Mouse (Mus musculus) spleen, postnatal 4 days (tissue): ENCODE measurements around the gene Sun2.

Experiments
- DNase-seq, 2 experiments: peaks; one replicate each; pipeline ENCODE4 v3.0.0; 2022; ENCODE audit warnings: low spot score in 2 of 2

Gene Sun2

GRCm38 (mm10) chr15:79741921-79742705 lies at the start of gene Sun2:
TSS of gene Sun2 (minus strand) at chr15:79742536.
- peak; percentile 94 to 97 for DNase-seq

DNA sequence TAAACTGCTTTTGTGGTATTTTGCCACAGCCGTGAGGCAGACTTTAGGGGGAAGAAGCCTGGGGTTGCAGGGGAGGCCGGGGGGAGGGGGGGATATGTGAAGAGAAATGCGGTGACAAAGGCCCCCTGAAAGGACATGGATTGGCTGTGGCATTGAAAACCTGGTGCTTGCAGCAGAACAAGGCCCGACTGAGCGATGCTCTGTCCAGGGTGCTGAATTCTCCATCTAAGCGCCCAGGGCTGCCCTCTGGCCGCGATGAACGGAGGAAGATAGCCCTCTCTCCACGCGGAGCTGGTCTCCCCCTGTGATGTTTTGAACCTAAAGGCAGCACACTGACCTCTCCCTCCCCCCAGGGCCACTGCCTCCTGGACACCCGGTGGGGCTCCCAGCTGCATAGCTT lies 49.2 kb upstream of the Sun2 start:
- DNase-seq: peak; percentile 40 to 83

- DNase-seq: no peak
These were observed 48.6 kb upstream of the Sun2 start for GRCm38 (mm10) chr15:79790905-79791304.

- no peak for DNase-seq
These were observed 47.8 kb upstream of the Sun2 start for GRCm38 (mm10) chr15:79790111-79790510.

DNA sequence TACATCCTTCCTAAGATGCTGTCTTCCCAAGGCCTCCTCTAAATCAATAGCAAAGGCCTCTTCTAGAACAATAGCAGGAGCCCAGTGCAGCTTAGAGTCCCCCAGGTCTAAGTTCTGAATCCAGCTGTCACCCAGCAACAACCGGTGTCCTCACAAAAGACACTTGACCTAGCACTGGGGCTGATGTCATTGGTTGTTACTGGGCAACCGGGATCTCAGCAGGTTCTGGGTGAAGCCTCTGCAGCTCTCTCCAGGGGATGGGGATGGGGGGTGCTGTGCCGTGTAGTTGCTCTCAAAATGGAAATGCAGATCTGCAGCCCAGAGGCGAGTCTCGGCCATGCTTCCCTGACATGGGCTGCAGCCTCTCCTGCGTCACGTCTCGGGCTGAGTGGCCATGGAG lies 45.5 kb upstream of the Sun2 start:
- DNase-seq: no peak

DNA sequence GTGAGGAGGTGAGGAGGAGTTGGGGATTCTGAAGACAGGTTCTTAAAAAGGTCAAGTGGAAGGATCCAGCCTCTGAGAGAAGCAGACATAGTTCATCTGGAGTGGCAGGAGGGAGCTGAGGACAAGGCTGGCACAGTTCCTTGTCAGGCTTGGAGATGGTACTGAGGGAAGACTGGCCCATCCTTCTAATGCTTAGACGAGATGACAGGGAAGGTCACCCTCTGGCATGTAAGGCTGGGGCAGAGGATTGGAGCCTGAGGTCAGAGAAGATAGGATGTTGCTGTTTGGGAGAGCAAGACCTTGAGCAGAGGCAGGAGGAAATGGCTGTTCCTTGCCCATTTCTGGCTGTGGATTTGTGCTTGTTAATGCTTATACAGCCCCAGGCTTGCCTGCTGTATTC lies 42.7 kb upstream of the Sun2 start:
- no peak for DNase-seq

DNA sequence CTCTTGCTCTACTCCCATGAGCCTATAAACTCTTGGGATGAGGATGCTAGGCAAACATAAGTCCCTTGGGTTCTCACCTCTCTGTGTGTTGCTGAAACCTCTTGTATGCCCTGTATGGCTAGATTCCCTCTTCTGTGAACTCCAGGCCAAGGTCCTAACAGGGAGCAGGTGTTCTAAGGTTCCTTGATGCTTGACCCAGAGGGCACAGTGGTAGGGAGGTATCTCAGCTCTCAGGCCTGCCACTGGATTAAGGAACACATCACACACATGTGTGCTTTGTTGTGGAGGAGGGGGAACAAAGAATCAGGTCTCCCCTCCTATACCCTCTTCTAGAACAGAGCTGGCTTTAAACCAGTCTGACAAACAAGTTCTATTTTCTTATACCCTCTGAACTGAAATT lies 35.4 kb upstream of the Sun2 start, which contains the start of gene Dnal4:
Dnal4 (minus strand) TSS at position 101 of the 400 bp plus-strand sequence.
- DNase-seq: no peak

DNA sequence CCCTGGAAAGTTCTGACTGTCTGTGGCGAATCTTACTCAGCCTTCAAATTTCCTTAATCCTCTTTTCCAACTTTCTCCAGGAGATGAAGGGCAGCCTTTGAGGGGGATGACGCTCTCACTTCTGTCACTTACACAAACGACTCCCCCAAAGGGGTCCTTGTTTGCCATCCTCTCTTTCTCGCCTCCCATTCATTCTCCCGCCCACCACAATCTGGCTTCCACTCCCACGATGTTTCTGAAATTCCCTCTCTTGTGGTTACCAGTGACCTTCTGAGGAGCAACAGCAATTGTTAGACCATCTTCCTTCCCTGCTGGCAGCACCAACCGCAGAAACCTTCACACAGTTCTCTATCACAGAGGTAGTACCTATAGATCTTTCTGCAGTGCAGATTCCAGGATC lies 33.3 kb upstream of the Sun2 start:
- no peak for DNase-seq

GRCm38 (mm10) chr15:79774117-79775027 lies 32.0 kb upstream of the Sun2 start:
- peak; percentile 95 to 96 for DNase-seq

DNA sequence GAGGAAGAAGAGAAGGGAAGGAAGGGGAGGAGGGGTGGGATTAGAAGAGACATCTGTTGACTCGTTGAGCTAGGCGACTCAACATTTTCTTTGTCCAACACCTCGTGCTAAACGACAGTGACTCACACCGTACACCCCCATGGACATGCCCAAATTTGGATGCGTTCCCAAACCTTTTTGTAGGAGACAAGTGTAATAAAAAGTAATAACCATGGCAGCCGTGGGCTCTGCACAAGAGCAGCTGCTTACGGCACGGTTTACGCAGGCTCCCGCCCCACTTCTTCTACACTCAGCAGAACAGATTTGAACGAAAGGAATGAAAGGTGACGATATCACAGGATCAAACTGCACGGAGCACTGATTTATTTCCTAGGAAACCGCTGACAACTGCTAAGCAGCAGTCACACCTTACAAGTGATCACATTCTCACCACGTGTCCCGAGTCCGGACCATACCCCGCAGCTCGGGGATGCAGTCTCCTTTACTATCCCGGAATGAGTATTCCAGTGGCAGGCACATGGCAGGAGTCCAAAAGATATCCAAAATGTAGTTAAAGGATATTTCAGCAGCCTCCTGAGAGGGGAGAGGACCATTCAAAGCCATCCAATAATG lies 28.4 kb upstream of the Sun2 start:
- no peak for DNase-seq

- no peak for DNase-seq
These were observed 26.0 kb upstream of the Sun2 start for GRCm38 (mm10) chr15:79768302-79768701.

DNA sequence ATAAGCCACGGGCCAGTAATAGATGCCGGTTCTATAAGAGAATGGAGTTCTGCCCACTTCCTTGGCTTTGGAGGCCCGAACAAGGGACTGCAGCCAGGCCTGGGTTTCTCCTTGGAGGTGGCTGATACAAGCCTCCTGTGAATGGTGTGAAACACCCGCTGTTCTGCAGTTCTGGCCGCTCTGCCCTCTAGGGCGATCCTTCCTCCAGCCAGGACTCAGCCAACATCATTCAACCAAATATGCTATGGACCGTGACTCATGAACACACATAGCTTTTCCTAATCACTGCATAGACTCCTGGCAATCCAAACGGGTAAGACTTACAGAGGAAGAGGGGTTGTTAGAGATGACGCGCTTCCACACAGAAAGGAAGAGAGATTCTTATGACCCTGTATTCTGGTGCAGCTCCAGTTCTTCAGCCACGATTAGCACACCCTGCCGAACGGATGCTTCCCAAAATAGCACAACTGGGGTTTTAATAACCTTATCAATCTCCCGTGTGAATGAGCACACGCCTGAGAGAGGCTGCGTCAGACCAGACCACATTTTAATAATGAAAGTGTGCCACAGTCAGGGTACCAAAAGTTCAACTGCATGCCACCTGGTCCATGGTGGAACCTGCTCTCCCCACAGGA lies 25.1 kb upstream of the Sun2 start:
- DNase-seq: no peak

DNA sequence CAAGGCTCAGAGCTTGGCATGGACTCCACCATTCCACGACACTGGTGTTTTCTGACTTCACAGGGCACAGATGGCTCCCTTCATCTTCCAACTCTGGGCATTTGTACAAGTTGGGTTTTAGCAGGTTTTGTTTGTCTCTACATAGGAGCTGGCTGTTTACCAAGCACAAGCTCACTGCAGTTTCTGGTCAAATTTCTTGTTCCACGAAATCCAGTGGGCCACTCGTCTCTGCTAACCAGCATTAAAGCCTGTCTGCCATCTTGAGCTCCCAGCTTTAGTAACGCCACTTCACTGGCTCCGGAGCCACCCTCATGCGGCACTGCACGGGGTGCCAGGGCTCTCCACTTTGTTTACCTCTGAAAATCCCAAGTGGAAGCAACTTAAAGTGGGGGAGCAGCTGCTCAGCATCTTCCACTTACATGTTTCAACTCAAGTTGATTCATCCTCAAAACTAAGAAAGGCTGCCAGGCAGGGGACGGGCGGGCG lies 24.3 kb upstream of the Sun2 start:
- DNase-seq: no peak

DNA sequence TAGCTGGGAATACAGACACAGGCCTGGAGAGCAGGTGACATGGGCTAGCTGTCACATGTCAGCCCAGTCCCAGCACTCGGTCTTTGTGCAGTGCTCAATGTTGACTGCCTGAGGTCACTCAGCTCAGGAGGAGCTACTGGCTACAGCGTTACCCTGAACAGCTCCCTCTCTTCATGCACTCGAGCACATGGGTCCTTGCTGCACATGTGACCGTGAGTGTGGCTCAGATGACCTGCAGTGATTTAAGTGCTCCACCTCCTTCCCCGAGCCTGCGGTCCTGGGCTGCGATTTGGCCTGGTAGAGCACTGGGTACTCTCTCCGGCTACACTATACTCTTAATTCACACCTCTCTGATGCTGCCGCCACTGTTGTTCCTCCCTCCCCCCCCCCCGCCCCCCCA lies 23.8 kb upstream of the Sun2 start:
- DNase-seq: no peak

DNA sequence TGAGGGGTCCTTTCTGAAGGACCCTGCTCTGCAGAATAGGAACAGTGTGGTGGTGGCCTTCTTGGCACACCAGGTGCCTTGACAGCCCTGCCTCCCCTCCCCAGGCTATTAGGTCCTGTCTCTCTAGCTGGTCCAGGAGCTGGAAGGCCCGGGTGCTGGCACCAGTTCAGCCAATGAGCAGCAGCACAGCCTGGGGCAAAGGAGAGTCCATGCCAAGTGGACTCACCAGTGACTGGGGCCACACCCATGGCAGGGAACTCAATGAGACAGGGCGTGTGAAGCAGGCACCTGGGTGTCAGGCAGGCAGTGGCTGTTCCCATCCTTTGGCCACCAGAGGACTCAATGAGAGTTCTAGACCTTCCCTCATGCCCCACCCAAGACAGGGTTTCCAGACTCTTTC lies 23.0 kb upstream of the Sun2 start:
- no peak for DNase-seq

DNA sequence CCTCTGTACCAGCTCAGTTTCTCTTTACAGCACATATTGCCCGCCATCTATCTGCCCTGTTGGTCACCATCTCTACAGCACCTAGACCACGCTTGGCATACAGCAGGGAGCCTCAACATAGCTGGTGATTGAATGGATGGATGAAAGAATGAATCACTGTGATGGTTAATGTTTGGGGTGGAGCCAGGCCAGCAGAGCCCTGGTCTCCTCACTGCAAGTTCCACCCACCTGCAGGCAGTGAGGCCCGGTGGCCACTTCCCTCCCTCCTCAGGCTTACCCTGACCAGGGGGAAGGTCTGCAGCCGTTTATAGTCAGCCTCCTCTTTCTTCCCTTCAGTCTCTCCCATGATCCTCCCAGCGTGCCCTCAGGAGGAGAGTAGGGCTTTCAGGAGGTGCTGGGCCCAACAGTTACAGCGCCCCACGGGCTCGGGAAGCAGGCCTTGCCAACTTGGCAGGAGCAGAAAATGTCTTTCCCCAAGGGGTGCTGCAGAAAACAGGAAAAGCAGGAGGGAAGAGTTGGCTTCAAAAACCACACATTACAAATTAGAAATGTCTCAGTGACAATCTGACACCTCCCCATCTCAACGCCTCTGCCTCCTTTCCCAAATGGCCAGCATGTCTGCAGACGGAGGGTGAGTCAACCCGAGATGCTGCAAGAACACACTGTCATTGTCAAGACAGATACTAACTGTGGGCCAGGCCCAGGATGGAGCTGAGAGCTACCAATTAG lies 22.4 kb upstream of the Sun2 start:
- DNase-seq: no peak

GRCm38 (mm10) chr15:79763601-79764246 lies 21.4 kb upstream of the Sun2 start:
- no peak for DNase-seq

- DNase-seq: no peak
These were observed 20.7 kb upstream of the Sun2 start for GRCm38 (mm10) chr15:79763001-79763400.

DNA sequence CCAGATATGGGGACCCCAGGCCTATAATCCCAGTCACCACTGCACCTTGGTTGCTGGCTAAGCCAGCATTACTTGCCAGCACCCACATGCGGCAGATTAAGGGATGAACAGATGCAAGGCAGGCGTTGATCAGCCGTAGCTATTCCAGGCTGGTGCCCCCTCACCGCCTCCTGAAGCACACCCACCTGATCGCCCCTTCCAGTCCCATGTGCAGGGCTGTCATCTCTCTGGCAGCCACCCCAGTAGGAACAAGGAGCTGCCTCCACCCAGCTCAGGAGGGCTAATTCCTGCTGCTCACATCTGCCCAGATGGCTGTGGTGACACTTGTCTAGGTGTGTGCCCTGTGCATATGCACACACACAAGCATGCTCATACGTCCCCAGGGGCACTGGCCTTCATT lies 18.6 kb upstream of the Sun2 start:
- no peak for DNase-seq

- no peak for DNase-seq
These were observed 14.8 kb upstream of the Sun2 start for GRCm38 (mm10) chr15:79757118-79757517.
